Mouse (Mus musculus): ENCODE measurements around the gene Gca.

GRCm38 (mm10) chr2:62646671-62647289, 17.3 kb upstream of the Gca start:
- no peak for TF ChIP-seq EP300 (optimal IDR thresholded peaks at IDR 0.05)
- no peak for TF ChIP-seq CTCF (IDR thresholded peaks at IDR 0.05; ENCODE audit: low read depth)

Measured in stomach, postnatal 0 days (tissue).